Mouse (Mus musculus) right cerebral cortex, postnatal 36 days (tissue): ENCODE measurements at regions not wholly inside any gene's neighbourhood (a gene's known extent, or its start where the extent isn't known, plus 50 kb on each side); places are given as distances from the start of the nearest gene placed in this dataset.
"Not testable (repeated sequence)": the region's sequence is repeated elsewhere in the genome, so short reads cannot be mapped to it uniquely, and the experiment has no call there.

ENCODE experiments used
- DNase-seq, 2 experiments: peaks; one replicate each; pipeline ENCODE4 v3.0.0; 2022; ENCODE audit warnings: low spot score in 2 of 2, mixed read lengths in 1 of 2

- no peak for DNase-seq
Measured at GRCm38 (mm10) chr9:33007456-33008063, 371.5 kb downstream of the Ets1 start.

GRCm38 (mm10) chr9:33011241-33011640, 375.2 kb downstream of the Ets1 start:
- DNase-seq = no peak

GRCm38 (mm10) chr9:33035401-33035800, 399.4 kb downstream of the Ets1 start:
- no peak for DNase-seq

- no peak for DNase-seq
Measured at GRCm38 (mm10) chr9:33039221-33039790, 403.3 kb downstream of the Ets1 start.

- no peak for DNase-seq
Measured at GRCm38 (mm10) chr9:33050789-33051188, 414.8 kb downstream of the Ets1 start.

- no peak for DNase-seq
Measured at GRCm38 (mm10) chr9:33060636-33061264, 424.7 kb downstream of the Ets1 start.

GRCm38 (mm10) chr9:33062476-33062875, 426.5 kb downstream of the Ets1 start:
- peak; percentile 16 to 20 for DNase-seq

- no peak for DNase-seq
Measured at GRCm38 (mm10) chr9:33065331-33065730, 429.3 kb downstream of the Ets1 start.

- DNase-seq = no peak
Measured at GRCm38 (mm10) chr9:33067521-33067920, 431.5 kb downstream of the Ets1 start.

GRCm38 (mm10) chr9:33070116-33070515, 434.1 kb downstream of the Ets1 start:
- DNase-seq = no peak

- DNase-seq = no peak
Measured at GRCm38 (mm10) chr9:33080271-33080670, 444.2 kb downstream of the Ets1 start.

GRCm38 (mm10) chr9:33080774-33081173, 444.8 kb downstream of the Ets1 start:
- peak; percentile 3 to 7 for DNase-seq

- DNase-seq = no peak
Measured at GRCm38 (mm10) chr9:33089977-33090376, 454.0 kb downstream of the Ets1 start.

- DNase-seq = no peak
Measured at GRCm38 (mm10) chr9:33091664-33092063, 455.6 kb downstream of the Ets1 start.

- peak; percentile 32 to 41 for DNase-seq
Measured at GRCm38 (mm10) chr9:33095654-33096053, 459.6 kb downstream of the Ets1 start.

GRCm38 (mm10) chr9:33101206-33101605, 465.2 kb downstream of the Ets1 start:
- DNase-seq = no peak

- DNase-seq = no peak
Measured at GRCm38 (mm10) chr9:33104623-33105074, 468.6 kb downstream of the Ets1 start.

- DNase-seq = no peak
Measured at GRCm38 (mm10) chr9:33123841-33124240, 487.8 kb downstream of the Ets1 start.

GRCm38 (mm10) chr9:33152186-33152585, 516.2 kb downstream of the Ets1 start:
- no peak for DNase-seq

GRCm38 (mm10) chr9:33168159-33168558, 532.1 kb downstream of the Ets1 start:
- DNase-seq = no peak

- DNase-seq = not testable (repeated sequence)
Measured at GRCm38 (mm10) chr9:33169093-33169492, 533.1 kb downstream of the Ets1 start.

GRCm38 (mm10) chr9:33180066-33180465, 544.0 kb downstream of the Ets1 start:
- DNase-seq = no peak

- no peak for DNase-seq
Measured at GRCm38 (mm10) chr9:33187187-33187586, 551.2 kb downstream of the Ets1 start.
